Mouse (Mus musculus) bone marrow, adult 2 months (tissue): ENCODE results near the gene Rrp9.

Experiments
- CTCF ChIP-seq: fragments of 200-500 bp; IDR thresholded peaks from 2 replicates; pipeline ENCODE4 v1.5.1; 2011; ENCODE audit warnings: low read length, control low read depth; ENCODE audit not compliant: control insufficient read depth, insufficient read depth
- POLR2A ChIP-seq: fragments of 200-500 bp; IDR thresholded peaks from 2 replicates; pipeline ENCODE4 v1.6.1; 2011; ENCODE audit warnings: low read depth, mild to moderate bottlenecking, control low read depth, low read length, borderline replicate concordance; ENCODE audit not compliant: control insufficient read depth

DNA sequence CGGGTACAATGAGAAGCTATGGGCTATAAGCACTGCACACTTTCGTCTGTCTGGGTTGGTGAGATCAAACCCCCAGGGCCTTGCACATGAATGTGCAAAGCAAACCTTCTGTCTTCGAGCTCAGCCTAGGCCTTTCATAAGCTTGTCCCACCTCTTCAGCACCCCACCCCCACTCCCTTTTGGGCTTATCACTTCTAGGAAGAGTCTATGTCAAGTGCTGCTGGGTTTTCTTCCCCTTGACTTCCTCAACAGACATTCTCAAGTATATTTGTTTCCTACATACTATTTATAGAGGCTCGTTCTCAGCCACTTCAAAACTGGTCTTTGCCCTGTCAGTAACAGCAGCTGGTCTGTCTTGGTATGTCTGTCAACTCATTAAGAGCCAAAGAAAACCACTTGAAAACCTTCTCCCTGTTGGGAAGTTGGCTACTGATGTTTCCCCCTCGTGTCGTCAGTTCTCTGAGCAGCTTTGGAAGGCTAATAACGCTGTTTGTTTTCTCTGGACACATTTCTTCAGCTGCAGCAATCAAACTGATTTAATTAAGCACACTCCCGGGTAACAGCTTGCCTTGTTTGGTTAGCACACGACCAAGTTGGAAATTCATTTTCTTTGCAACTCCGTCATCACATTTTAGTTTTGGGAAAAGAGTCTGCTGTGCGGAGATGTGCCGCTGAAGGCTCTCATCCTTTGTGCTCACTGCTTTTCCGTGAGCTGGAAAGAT is 37.1 kb downstream of the Rrp9 start:
- TF ChIP-seq CTCF (no peak), POLR2A (no peak)
